Mouse (Mus musculus) liver, adult 2 months (tissue): ENCODE measurements at regions not wholly inside any gene's neighbourhood (a gene's known extent, or its start where the extent isn't known, plus 50 kb on each side); places are given as distances from the start of the nearest gene placed in this dataset.

Experiments
- CTCF ChIP-seq: fragments of 200-500 bp; IDR thresholded peaks from 2 replicates; pipeline ENCODE4 v1.5.1; 2011; ENCODE audit warnings: low read depth, low read length, control low read depth
- POLR2A ChIP-seq: fragments of 200-500 bp; IDR thresholded peaks from 2 replicates; pipeline ENCODE4 v1.6.1; 2011; ENCODE audit warnings: low read length, control low read depth; ENCODE audit not compliant: insufficient read depth; ENCODE audit errors: extremely low read depth

DNA sequence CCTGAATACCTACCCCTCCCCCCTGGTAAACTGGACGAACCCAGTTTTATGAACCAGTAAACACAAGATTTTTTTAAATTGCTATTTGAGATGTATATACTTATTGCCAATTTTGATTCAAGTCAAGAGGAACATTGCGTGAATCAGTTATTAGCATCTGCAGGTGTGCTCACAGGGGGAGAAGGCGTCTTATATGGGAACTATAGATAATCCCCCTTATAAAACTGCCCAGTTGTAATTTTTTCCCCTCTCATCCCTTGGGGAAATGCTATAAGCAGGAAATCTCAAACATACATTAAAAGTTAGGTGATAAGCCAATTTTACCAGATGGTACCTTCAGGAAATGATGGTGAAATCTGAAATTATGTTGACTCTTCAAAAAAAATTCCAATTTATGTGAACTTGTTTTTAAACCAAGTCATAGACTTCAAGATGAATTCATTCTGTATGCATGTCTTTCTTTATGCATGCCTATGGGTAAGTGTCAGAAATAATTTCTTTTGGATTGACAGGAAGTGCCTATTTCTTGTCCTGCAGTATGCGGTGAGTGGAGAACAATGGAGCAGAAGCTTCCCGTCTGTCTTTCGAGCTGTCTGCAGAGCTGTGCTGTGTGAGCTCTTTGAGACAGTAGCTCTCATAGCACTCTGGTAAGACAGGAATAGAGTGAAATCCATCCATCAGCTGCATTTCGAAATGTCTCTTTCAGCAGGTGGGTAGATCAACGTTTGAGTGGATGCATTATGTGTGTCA lies 306.0 kb upstream of the Xrcc4 start:
- TF ChIP-seq POLR2A = no peak
- no peak for TF ChIP-seq CTCF
